Mouse (Mus musculus) liver, adult 2 months (tissue): ENCODE measurements at regions not wholly inside any gene's neighbourhood (a gene's known extent, or its start where the extent isn't known, plus 50 kb on each side); places are given as distances from the start of the nearest gene placed in this dataset.

Experiments used
- CTCF ChIP-seq: fragments of 200-500 bp; IDR thresholded peaks from 2 replicates; pipeline ENCODE4 v1.5.1; 2011; ENCODE audit warnings: low read depth, low read length, control low read depth
- POLR2A ChIP-seq: fragments of 200-500 bp; IDR thresholded peaks from 2 replicates; pipeline ENCODE4 v1.6.1; 2011; ENCODE audit warnings: low read length, control low read depth; ENCODE audit not compliant: insufficient read depth; ENCODE audit errors: extremely low read depth

GRCm38 (mm10) chr9:120735217-120735616, 164.0 kb downstream of the Rpl14 start:
- TF ChIP-seq CTCF, result no peak
- TF ChIP-seq POLR2A, result no peak
